Mouse (Mus musculus) left cerebral cortex, adult 11 months (tissue): ENCODE results near the gene Rasgrp2.

Source experiments
- DNase-seq: peaks from one replicate; pipeline ENCODE4 v3.0.0; 2022; ENCODE audit warnings: low spot score

The Rasgrp2 gene

DNA sequence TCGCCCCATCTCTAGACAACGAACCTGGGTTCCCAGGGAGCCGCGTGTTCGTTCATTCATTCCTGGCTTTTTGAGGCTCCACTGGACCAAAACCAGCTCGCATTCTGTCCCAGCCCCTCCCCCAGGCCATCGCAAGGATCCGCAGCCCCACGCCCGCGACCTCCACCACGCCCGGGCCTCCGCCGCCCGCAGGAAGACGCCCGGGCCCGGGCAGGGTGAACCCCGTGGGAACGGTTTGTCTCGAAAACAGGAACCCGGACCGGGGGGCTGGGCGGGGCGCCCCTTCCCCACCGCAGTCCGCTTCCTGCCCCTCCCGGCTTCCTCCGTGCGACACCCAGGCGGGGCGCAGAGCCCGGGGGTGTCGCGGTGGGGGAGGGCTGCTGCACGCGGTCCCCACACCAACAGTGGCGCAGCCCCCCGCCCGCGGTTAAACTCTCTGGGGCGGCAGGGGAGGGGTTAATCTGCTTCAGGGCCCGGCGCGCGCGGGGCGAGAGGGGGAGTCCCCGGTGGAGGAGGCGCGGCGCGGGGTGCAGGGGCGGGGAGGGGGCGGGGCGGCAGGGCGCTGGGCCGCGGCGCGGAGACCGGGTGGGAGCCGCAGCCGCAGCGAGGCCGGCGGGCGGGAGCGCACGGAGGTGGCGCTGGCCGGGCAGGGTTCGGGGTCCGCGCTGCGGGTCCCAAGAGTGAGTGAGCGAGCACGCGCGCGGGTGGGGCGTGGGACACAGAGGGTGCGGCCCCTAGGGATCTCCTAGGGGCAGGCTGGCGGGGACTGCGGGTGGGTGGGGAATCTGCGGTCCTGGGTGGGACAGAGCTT lies at the start of gene Rasgrp2:
Gene Rasgrp2 (plus strand): TSS at position 56 of the 811 bp plus-strand sequence.
- DNase-seq, result no peak

DNA sequence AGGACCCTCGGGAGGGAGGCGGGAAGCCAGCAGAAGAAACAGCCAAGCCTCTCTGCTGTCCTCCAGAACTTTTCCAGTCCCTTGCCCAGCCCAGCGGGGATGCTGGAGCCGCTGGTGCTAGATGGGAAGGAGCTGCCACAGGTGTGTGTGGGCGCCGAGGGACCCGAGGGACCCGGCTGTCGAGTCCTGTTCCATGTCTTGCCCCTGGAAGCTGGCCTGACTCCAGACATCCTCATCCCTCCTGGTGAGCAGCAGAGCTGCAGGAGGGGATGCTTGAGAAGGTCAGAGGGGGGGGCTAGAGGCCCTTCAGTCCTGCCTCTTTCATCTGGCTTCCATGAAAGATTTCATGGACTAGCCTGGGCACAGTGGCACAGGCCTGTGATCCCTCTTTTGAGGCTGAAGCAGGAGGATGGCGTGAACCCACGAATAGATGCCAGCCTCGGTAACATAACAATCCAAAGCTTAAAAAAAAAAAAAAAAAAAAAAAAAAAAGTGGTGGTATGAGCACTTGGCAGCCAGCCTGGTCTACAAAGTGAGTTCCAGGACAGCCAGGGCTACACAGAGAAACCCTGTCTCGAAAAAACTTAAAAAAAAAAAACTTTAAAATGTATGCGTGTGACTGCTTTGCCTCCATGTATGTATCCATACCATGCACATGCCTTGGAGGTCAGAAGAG lies 47.6 kb upstream of the Rasgrp2 start:
- DNase-seq, result no peak

GRCm38 (mm10) chr19:6352107-6352505 lies 47.0 kb upstream of the Rasgrp2 start:
- DNase-seq, result no peak

- no peak for DNase-seq
These were observed 45.1 kb upstream of the Rasgrp2 start for GRCm38 (mm10) chr19:6354030-6354429.

- DNase-seq, result no peak
These were observed 37.8 kb upstream of the Rasgrp2 start for GRCm38 (mm10) chr19:6361291-6361690.

DNA sequence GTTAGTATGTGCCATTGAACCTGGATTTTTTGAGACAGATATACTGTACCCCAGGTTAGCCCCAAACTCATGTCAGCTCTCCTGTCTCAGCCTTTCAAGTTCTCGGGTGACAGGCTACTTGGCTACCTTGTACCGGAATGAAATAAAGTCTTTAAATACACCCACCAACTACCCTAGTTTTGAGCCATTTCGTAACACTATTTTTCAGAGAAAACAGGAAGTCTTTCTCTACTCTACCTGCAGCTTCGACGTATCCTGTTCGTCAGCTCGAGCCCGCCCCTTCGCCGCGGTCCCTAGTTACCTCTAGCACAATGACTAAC lies 36.1 kb upstream of the Rasgrp2 start:
- DNase-seq, result no peak

GRCm38 (mm10) chr19:6363411-6364240 lies 35.5 kb upstream of the Rasgrp2 start, which contains the start of gene Sf1:
Gene Sf1, plus strand, starts transcription at chr19:6363690.
- peak; percentile 99 for DNase-seq

DNA sequence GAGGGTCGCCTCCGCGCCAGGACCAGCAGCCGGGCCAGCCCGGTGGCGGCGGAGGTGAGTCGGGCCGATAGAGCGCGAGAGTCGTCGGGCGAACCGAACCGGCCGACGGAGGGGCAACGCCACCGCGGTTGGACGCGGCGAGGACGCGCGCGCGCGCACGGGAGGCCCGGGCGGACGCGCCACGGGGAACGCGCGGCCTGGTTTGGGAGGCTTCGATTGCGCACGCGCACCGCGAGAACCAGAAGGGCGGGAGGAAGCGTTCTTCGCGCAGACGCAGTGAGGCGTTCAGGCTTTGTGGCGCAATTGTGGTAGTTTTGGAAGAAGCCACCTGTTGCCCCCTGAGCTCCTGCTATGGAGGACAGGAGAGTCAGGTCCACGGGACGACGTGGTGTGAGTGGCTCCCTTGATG lies 34.8 kb upstream of the Rasgrp2 start:
- DNase-seq, result peak; percentile 82

GRCm38 (mm10) chr19:6364842-6365241 lies 34.3 kb upstream of the Rasgrp2 start:
- DNase-seq, result no peak

DNA sequence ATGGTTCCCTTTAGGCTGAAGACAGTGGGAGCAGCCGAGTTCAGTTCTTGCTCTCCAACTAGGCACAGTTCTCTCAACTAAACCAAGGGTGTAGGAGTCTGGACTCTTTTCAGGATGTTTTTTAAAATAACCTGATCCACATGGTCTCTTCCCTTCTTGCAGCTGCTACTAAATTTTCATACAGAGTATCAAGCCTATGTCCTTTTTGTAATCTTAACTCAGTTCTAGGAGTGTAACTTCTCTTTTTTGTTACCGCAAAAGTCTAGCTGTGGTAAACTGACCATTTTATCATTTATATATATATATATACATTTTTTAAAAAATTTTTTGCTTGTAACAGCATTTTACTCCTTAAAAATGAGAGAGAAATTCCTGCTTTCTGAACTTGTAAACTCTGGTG lies 29.0 kb upstream of the Rasgrp2 start:
- DNase-seq, result no peak

GRCm38 (mm10) chr19:6372433-6372832 lies 26.7 kb upstream of the Rasgrp2 start:
- DNase-seq, result no peak

- peak; percentile 50 for DNase-seq
These were observed 25.4 kb upstream of the Rasgrp2 start for GRCm38 (mm10) chr19:6373539-6374400.

- DNase-seq, result no peak
These were observed 24.6 kb upstream of the Rasgrp2 start for GRCm38 (mm10) chr19:6374571-6374970.

GRCm38 (mm10) chr19:6375423-6376254 lies 23.5 kb upstream of the Rasgrp2 start:
- DNase-seq, result no peak

GRCm38 (mm10) chr19:6376255-6376564 lies 22.9 kb upstream of the Rasgrp2 start:
- no peak for DNase-seq

- DNase-seq, result no peak
These were observed 22.5 kb upstream of the Rasgrp2 start for GRCm38 (mm10) chr19:6376643-6377042.

DNA sequence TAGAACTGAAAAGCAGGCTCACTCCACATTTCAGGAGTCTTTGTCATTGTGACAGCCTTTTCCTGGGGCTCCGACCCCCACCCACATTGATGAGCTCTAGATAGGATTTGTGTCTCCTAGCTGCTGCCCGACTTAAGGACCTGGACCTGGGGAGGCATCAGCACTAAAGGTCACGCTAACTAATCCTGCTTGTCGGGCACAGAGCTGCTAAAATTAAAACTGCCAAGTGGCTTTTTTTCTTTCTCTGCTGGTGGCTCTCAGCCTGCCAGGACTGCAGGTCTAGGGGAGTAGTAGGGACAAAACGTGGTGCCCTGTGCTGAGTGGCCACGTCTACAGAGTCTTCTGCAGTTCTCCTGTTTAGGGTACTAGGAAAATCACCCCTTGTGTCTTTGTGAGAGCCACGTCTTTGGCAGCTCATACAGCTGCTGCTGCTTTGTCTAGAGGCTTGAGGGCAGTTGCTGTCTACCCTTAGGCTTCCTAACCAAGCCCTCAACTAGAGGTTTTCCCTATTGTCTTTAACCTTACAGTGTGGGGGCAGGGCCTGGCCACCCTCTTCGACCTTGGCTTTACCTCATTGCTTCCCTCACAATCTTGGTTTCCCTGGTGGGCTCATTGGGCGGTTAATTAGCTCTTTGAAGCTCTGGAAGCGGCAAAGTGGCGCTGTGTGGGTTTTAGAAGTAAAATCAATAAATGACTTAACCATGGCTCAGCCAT lies 21.7 kb upstream of the Rasgrp2 start:
- DNase-seq, result no peak

- DNase-seq, result no peak
These were observed 18.6 kb upstream of the Rasgrp2 start for GRCm38 (mm10) chr19:6380411-6381166.

DNA sequence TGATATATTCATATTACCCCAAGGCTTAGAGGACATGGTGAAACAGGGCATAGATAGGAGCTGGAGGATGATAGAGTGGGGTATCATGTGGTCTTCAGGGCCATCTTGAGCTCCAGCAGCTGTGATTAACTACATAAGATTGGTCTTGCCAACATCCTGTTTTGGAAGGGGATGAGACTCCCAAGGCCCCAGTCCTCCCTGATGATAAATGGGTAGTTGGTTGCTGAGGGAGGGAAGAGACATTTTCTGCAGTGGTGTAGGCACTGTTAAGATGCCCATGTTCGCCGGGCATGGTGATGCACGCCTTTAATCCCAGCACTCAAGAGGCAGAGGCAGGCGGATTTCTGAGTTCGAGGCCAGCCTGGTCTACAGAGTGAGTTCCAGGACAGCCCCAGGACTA lies 17.9 kb upstream of the Rasgrp2 start:
- DNase-seq, result no peak
